Mouse (Mus musculus) forebrain, embryonic 14.5 days (tissue): ENCODE measurements around the gene Cldn5. TPM values are rescaled to one million over a fixed set of nuclear protein-coding genes. Genes with fewer than 3 reads are reported as not detected.

ENCODE experiments used
- ATAC-seq: fragments of 200-750 bp; cut with Nextera tagmentation; 2 replicates; pipeline ENCODE4 v1.8.0; 2017; ENCODE audit warnings: mild to moderate bottlenecking, moderate library complexity
- DNase-seq: peaks from one replicate; pipeline ENCODE4 v3.0.0-alpha.2; 2015; ENCODE audit warnings: low spot score
- H3K27ac ChIP-seq: fragments of 300-500 bp; sonication (generic); 2 replicates; pipeline ENCODE4 v1.5.1; 2014; ENCODE audit warnings: low read depth, mild to moderate bottlenecking, control low read depth, low read length, moderate library complexity
- H3K27me3 ChIP-seq: fragments of 300-500 bp; sonication (generic); replicated peaks from 2 replicates; pipeline ENCODE4 v1.6.1; 2014; ENCODE audit warnings: low read length, control low read depth, mixed read lengths; ENCODE audit not compliant: control insufficient read depth, insufficient read depth
- H3K36me3 ChIP-seq: fragments of 300-500 bp; sonication (generic); 2 replicates; pipeline ENCODE4 v1.6.1; 2014; ENCODE audit warnings: low read length, control low read depth; ENCODE audit not compliant: control insufficient read depth, insufficient read depth
- H3K4me1 ChIP-seq: fragments of 300-500 bp; sonication (generic); 2 replicates; pipeline ENCODE4 v1.6.1; 2014; ENCODE audit warnings: antibody characterized with exemption, low read length, control low read depth; ENCODE audit not compliant: control insufficient read depth, insufficient read depth
- H3K4me2 ChIP-seq: fragments of 300-500 bp; sonication (generic); 2 replicates; pipeline ENCODE4 v1.6.1; 2014; ENCODE audit warnings: mild to moderate bottlenecking, control low read depth, low read length
- H3K4me3 ChIP-seq: fragments of 300-500 bp; sonication (generic); 2 replicates; pipeline ENCODE4 v1.5.1; 2014; ENCODE audit warnings: low read depth, low read length, control low read depth
- H3K9ac ChIP-seq: fragments of 300-500 bp; sonication (generic); 2 replicates; pipeline ENCODE4 v1.6.1; 2014; ENCODE audit warnings: mild to moderate bottlenecking, low read length, control low read depth, moderate library complexity
- H3K9me3 ChIP-seq: fragments of 300-500 bp; sonication (generic); replicated peaks from 2 replicates; pipeline ENCODE4 v1.6.1; 2016; ENCODE audit warnings: low read length, control low read depth, mixed read lengths; ENCODE audit not compliant: control insufficient read depth
- WGBS: fragments of 180-500 bp; shearing (Covaris S2); extraction: QIAGEN DNeasy Blood & Tissue Kit; methylation state at CpG from one replicate; pipeline ENCODE4 v1.1.7; 2014; 5-methylcytosine and 5-hydroxymethylcytosine counted together
- polyA plus RNA-seq: library from polyadenylated mRNA; unstranded; fragments of >200 nt; fragmentation: Nextera tagmentation; extraction: Ambion mirVana; gene quantifications from 2 replicates; pipeline ENCODE4 v1.2.1, GENCODE M21; 2014

The Cldn5 gene
- polyA plus RNA-seq: 92.0 and 98.2 TPM in 2 replicates

DNA sequence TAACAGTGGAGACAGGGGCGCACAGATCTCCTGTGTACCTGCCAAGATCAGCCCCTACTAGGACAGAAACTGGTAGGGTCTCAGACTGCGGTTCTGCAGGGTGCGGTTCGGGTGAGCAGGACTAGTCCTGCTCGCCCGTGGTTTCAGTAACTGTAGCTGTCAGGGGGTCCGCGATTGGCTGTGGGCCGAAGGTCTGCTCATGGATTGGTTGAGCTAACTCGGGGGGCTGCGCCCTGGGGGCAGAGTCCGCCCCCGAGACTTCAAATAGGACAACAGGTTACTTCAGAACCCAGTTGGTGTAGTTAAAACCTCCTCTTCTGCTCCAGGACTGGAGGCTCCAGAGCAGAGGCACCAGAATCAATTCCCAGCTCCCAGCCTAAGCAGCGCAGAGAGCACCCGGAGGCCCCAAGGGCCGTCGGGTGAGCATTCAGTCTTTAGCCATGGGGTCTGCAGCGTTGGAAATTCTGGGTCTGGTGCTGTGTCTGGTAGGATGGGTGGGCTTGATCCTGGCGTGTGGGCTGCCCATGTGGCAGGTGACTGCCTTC, at the start of gene Cldn5:
Gene Cldn5 (plus strand): TSS at position 292 of the 545 bp plus-strand sequence.
- 2% methylated on average over 19 of the region's 19 CpGs for WGBS
- Histone ChIP-seq H3K36me3 (peaks cover 6% of the 10 kb centered on the region; the same call in 1 of the 2 replicates), H3K27me3 (peaks cover 42% of the 10 kb centered on the region), H3K9me3 (no peaks in the 10 kb centered on the region), H3K9ac (peak within 1 kb of the TSS; percentile 47), H3K4me1 (peaks cover 2% of the 10 kb centered on the region; the same call in 1 of the 2 replicates), H3K4me2 (peak within 1 kb of the TSS; percentile 56), H3K4me3 (peak within 1 kb of the TSS; percentile 36), H3K27ac (no peak within 1 kb of the TSS)
- 0 out of 2 replicates have a peak, but pooled peaks have one; percentile 12 for ATAC-seq
- DNase-seq: no peak

- no peak for DNase-seq
- no peak overlapping the region for H3K27ac ChIP-seq
- H3K9me3 ChIP-seq: no peaks in the 10 kb centered on the region
- 78% methylated on average over 10 of the region's 10 CpGs for WGBS
- no peak overlapping the region for H3K9ac ChIP-seq
- H3K36me3 ChIP-seq: no peaks in the 10 kb centered on the region
- no peak overlapping the region for H3K4me3 ChIP-seq
- no peak for ATAC-seq
- no peaks in the 10 kb centered on the region for H3K4me1 ChIP-seq
- no peaks in the 10 kb centered on the region for H3K27me3 ChIP-seq
- no peak overlapping the region for H3K4me2 ChIP-seq
Measured at GRCm38 (mm10) chr16:18727536-18728499, 48.8 kb upstream of the Cldn5 start.

DNA sequence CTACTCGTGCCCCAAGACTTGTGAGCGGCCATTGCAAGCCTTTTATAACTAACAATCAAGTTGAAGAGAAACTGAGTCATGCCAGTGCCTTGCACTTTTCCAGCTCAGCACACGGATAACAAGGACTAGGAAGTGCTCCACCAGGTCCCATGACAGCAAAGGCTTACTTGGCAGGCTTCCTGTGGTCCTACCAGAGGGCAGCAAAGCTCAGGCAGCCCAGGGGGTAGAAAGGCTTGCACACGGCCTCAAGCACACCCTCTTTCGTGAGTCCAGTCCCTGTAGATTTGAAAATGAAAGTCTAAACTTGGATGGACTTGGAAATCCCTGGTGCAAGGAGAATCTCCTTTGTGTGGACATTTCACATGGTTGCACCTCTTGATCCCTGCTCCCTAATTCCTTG, 47.5 kb upstream of the Cldn5 start:
- Histone ChIP-seq H3K4me3 (no peak overlapping the region), H3K9ac (no peak overlapping the region), H3K27ac (no peak overlapping the region), H3K9me3 (no peaks in the 10 kb centered on the region), H3K27me3 (no peaks in the 10 kb centered on the region), H3K4me1 (no peaks in the 10 kb centered on the region), H3K36me3 (no peaks in the 10 kb centered on the region), H3K4me2 (no peak overlapping the region)
- no peak for ATAC-seq
- DNase-seq: no peak
- 64% methylated on average over 5 of the region's 5 CpGs for WGBS

- H3K4me3 ChIP-seq: no peak overlapping the region
- WGBS: 65% methylated on average over 3 of the region's 3 CpGs
- H3K4me1 ChIP-seq: no peaks in the 10 kb centered on the region
- H3K36me3 ChIP-seq: no peaks in the 10 kb centered on the region
- H3K27ac ChIP-seq: no peak overlapping the region
- no peaks in the 10 kb centered on the region for H3K9me3 ChIP-seq
- H3K9ac ChIP-seq: no peak overlapping the region
- H3K4me2 ChIP-seq: no peak overlapping the region
- no peak for ATAC-seq
- no peaks in the 10 kb centered on the region for H3K27me3 ChIP-seq
- DNase-seq: no peak
Measured at GRCm38 (mm10) chr16:18730640-18731039, 46.0 kb upstream of the Cldn5 start.

GRCm38 (mm10) chr16:18733100-18733956, 43.3 kb upstream of the Cldn5 start:
- Histone ChIP-seq H3K9me3 (no peaks in the 10 kb centered on the region), H3K4me3 (no peak overlapping the region), H3K27ac (no peak overlapping the region), H3K4me1 (no peaks in the 10 kb centered on the region), H3K4me2 (no peak overlapping the region), H3K36me3 (no peaks in the 10 kb centered on the region), H3K9ac (no peak overlapping the region), H3K27me3 (no peaks in the 10 kb centered on the region)
- WGBS: 68% methylated on average over 20 of the region's 20 CpGs
- ATAC-seq (no peak), DNase-seq (no peak)

DNA sequence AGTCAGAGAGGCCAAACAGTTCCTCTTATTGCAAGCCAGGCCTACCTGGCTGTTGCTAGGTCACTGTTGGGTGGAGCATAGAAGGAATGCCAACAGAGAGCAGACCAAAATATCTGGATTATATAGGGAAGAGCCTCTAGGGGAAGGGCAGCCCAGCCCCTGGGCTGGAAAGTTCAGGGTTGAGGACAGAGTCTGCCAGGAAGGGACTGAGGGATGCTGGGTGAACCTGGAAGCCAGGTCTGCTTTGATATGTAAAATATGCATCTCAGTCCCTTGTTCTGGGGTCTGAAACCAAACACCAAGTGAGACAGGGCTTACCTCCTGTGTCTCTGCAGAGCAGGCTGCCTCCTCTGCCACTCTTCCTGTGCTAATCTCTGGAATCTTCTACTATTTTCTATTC, 38.3 kb upstream of the Cldn5 start:
- DNase-seq (no peak), ATAC-seq (no peak)
- Histone ChIP-seq H3K27me3 (no peaks in the 10 kb centered on the region), H3K4me2 (no peak overlapping the region), H3K9ac (no peak overlapping the region), H3K9me3 (no peaks in the 10 kb centered on the region), H3K36me3 (no peaks in the 10 kb centered on the region), H3K4me3 (no peak overlapping the region), H3K4me1 (no peaks in the 10 kb centered on the region), H3K27ac (no peak overlapping the region)

- WGBS: 84% methylated on average over 20 of the region's 20 CpGs
- no peak for DNase-seq
- ATAC-seq: no peak
- H3K4me1 ChIP-seq: no peaks in the 10 kb centered on the region
- H3K36me3 ChIP-seq: no peaks in the 10 kb centered on the region
- H3K27me3 ChIP-seq: no peaks in the 10 kb centered on the region
- no peaks in the 10 kb centered on the region for H3K9me3 ChIP-seq
- no peak overlapping the region for H3K4me3 ChIP-seq
- H3K27ac ChIP-seq: no peak overlapping the region
- no peak overlapping the region for H3K9ac ChIP-seq
- no peak overlapping the region for H3K4me2 ChIP-seq
Measured at GRCm38 (mm10) chr16:18746268-18747122, 30.2 kb upstream of the Cldn5 start.

GRCm38 (mm10) chr16:18751101-18751500, 25.5 kb upstream of the Cldn5 start:
- Histone ChIP-seq H3K9ac (no peak overlapping the region), H3K4me1 (no peaks in the 10 kb centered on the region), H3K27me3 (no peaks in the 10 kb centered on the region), H3K4me3 (no peak overlapping the region), H3K36me3 (no peaks in the 10 kb centered on the region), H3K27ac (no peak overlapping the region), H3K4me2 (no peak overlapping the region), H3K9me3 (no peaks in the 10 kb centered on the region)
- ATAC-seq (no peak), DNase-seq (no peak)
- WGBS: 87% methylated on average over 11 of the region's 11 CpGs
